Mouse (Mus musculus) limb, embryonic 12.5 days (tissue): ENCODE data around the gene Tmem117. TPM values are rescaled to one million over a fixed set of nuclear protein-coding genes. Genes with fewer than 3 reads are reported as not detected.

Experiments used
- ATAC-seq: fragments of 200-750 bp; cut with Nextera tagmentation; 2 replicates; pipeline ENCODE4 v1.8.0; 2017; ENCODE audit warnings: low read depth, moderate TSS enrichment; ENCODE audit not compliant: insufficient number of reproducible peaks, insufficient read depth, low FRiP score, low TSS enrichment
- H3K27ac ChIP-seq: fragments of 300-500 bp; sonication (generic); 2 replicates; pipeline ENCODE4 v1.5.1; 2016; ENCODE audit warnings: mild to moderate bottlenecking, moderate library complexity
- H3K27me3 ChIP-seq: fragments of 300-500 bp; sonication (generic); 2 replicates; pipeline ENCODE4 v1.6.1; 2016; ENCODE audit warnings: mild to moderate bottlenecking, moderate library complexity
- H3K36me3 ChIP-seq: fragments of 300-500 bp; sonication (generic); 2 replicates; pipeline ENCODE4 v1.6.1; 2016; ENCODE audit warnings: mild to moderate bottlenecking, moderate library complexity
- H3K4me1 ChIP-seq: fragments of 300-500 bp; sonication (generic); replicated peaks from 2 replicates; pipeline ENCODE4 v1.6.1; 2016
- H3K4me2 ChIP-seq: fragments of 300-500 bp; sonication (generic); 2 replicates; pipeline ENCODE4 v1.6.1; 2016; ENCODE audit warnings: mild to moderate bottlenecking, moderate library complexity
- H3K4me3 ChIP-seq: fragments of 300-500 bp; sonication (generic); replicated peaks from 2 replicates; pipeline ENCODE4 v1.5.1; 2016; ENCODE audit warnings: mild to moderate bottlenecking
- H3K9ac ChIP-seq: fragments of 300-500 bp; sonication (generic); replicated peaks from 2 replicates; pipeline ENCODE4 v1.6.1; 2016; ENCODE audit warnings: mild to moderate bottlenecking, moderate library complexity
- H3K9me3 ChIP-seq: fragments of 300-500 bp; sonication (generic); 2 replicates; pipeline ENCODE4 v1.6.1; 2016; ENCODE audit warnings: mild to moderate bottlenecking, moderate library complexity
- WGBS: fragments of 180-500 bp; shearing (Covaris S2); methylation state at CpG from one replicate; pipeline ENCODE4 v1.1.7; 2016; 5-methylcytosine and 5-hydroxymethylcytosine counted together
- polyA plus RNA-seq: library from polyadenylated mRNA; unstranded; fragments of >200 nt; fragmentation: Nextera tagmentation; extraction: Ambion mirVana; gene quantifications from 2 replicates; pipeline ENCODE4 v1.2.1, GENCODE M21; 2016

Gene Tmem117
- polyA plus RNA-seq, 1 experiment from 2014 or later = 3.7 TPM

GRCm38 (mm10) chr15:94664612-94665011 lies 35.6 kb downstream of the Tmem117 start:
- Histone ChIP-seq H3K4me3 (no peak overlapping the region), H3K9ac (no peak overlapping the region), H3K4me2 (no peak overlapping the region), H3K9me3 (no peaks in the 10 kb centered on the region), H3K27me3 (no peaks in the 10 kb centered on the region), H3K4me1 (peaks cover 14% of the 10 kb centered on the region), H3K36me3 (no peaks in the 10 kb centered on the region), H3K27ac (no peak overlapping the region)
- ATAC-seq = no peak
- 89% methylated on average over 6 of the region's 6 CpGs for WGBS

- WGBS = 65% methylated on average over 3 of the region's 3 CpGs
- Histone ChIP-seq H3K4me1 (no peaks in the 10 kb centered on the region), H3K9ac (no peak overlapping the region), H3K4me3 (no peak overlapping the region), H3K27me3 (no peaks in the 10 kb centered on the region), H3K27ac (no peak overlapping the region), H3K36me3 (no peaks in the 10 kb centered on the region), H3K4me2 (no peak overlapping the region), H3K9me3 (no peaks in the 10 kb centered on the region)
- no peak for ATAC-seq
Observed at GRCm38 (mm10) chr15:94681135-94681534, 52.1 kb downstream of the Tmem117 start.

GRCm38 (mm10) chr15:94684269-94684668 lies 55.2 kb downstream of the Tmem117 start:
- Histone ChIP-seq H3K4me2 (no peak overlapping the region), H3K27me3 (no peaks in the 10 kb centered on the region), H3K4me3 (no peak overlapping the region), H3K36me3 (no peaks in the 10 kb centered on the region), H3K27ac (no peak overlapping the region), H3K9ac (no peak overlapping the region), H3K4me1 (no peaks in the 10 kb centered on the region), H3K9me3 (no peaks in the 10 kb centered on the region)
- WGBS = 82% methylated on average over 7 of the region's 7 CpGs
- no peak for ATAC-seq

- H3K9me3 ChIP-seq = no peaks in the 10 kb centered on the region
- H3K4me2 ChIP-seq = no peak overlapping the region
- no peak overlapping the region for H3K9ac ChIP-seq
- no peak overlapping the region for H3K27ac ChIP-seq
- H3K27me3 ChIP-seq = no peaks in the 10 kb centered on the region
- 67% methylated on average over 7 of the region's 7 CpGs for WGBS
- no peaks in the 10 kb centered on the region for H3K36me3 ChIP-seq
- no peak for ATAC-seq
- H3K4me1 ChIP-seq = no peaks in the 10 kb centered on the region
- no peak overlapping the region for H3K4me3 ChIP-seq
Observed at GRCm38 (mm10) chr15:94687176-94687575, 58.1 kb downstream of the Tmem117 start.

- WGBS = 86% methylated on average over 3 of the region's 3 CpGs
- Histone ChIP-seq H3K4me1 (no peaks in the 10 kb centered on the region), H3K27me3 (no peaks in the 10 kb centered on the region), H3K9ac (no peak overlapping the region), H3K4me3 (no peak overlapping the region), H3K36me3 (no peaks in the 10 kb centered on the region), H3K4me2 (no peak overlapping the region), H3K27ac (no peak overlapping the region), H3K9me3 (no peaks in the 10 kb centered on the region)
- no peak for ATAC-seq
Observed at GRCm38 (mm10) chr15:94687629-94688028, 58.6 kb downstream of the Tmem117 start.

- Histone ChIP-seq H3K4me2 (no peak overlapping the region), H3K36me3 (no peaks in the 10 kb centered on the region), H3K4me3 (no peak overlapping the region), H3K4me1 (no peaks in the 10 kb centered on the region), H3K27ac (no peak overlapping the region), H3K27me3 (no peaks in the 10 kb centered on the region), H3K9me3 (no peaks in the 10 kb centered on the region), H3K9ac (no peak overlapping the region)
- no peak for ATAC-seq
- WGBS = 81% methylated on average over 5 of the region's 5 CpGs
Observed at GRCm38 (mm10) chr15:94689195-94689883, 60.3 kb downstream of the Tmem117 start.

GRCm38 (mm10) chr15:94689884-94690231 lies 60.8 kb downstream of the Tmem117 start:
- H3K9ac ChIP-seq = no peak overlapping the region
- WGBS = 72% methylated on average over 6 of the region's 6 CpGs
- H3K27me3 ChIP-seq = no peaks in the 10 kb centered on the region
- no peak overlapping the region for H3K4me3 ChIP-seq
- no peaks in the 10 kb centered on the region for H3K9me3 ChIP-seq
- no peak overlapping the region for H3K27ac ChIP-seq
- no peak overlapping the region for H3K4me2 ChIP-seq
- H3K4me1 ChIP-seq = no peaks in the 10 kb centered on the region
- no peak for ATAC-seq
- H3K36me3 ChIP-seq = no peaks in the 10 kb centered on the region

GRCm38 (mm10) chr15:94722759-94723158 lies 93.7 kb downstream of the Tmem117 start:
- Histone ChIP-seq H3K4me1 (no peaks in the 10 kb centered on the region), H3K27ac (no peak overlapping the region), H3K4me3 (no peak overlapping the region), H3K4me2 (no peak overlapping the region), H3K9me3 (no peaks in the 10 kb centered on the region), H3K27me3 (no peaks in the 10 kb centered on the region), H3K9ac (no peak overlapping the region), H3K36me3 (no peaks in the 10 kb centered on the region)
- WGBS = 21% methylated on average over 5 of the region's 5 CpGs
- ATAC-seq = no peak

- no peaks in the 10 kb centered on the region for H3K9me3 ChIP-seq
- H3K36me3 ChIP-seq = no peaks in the 10 kb centered on the region
- 54% methylated on average over 4 of the region's 4 CpGs for WGBS
- H3K4me2 ChIP-seq = no peak overlapping the region
- no peak overlapping the region for H3K9ac ChIP-seq
- no peak overlapping the region for H3K27ac ChIP-seq
- H3K27me3 ChIP-seq = no peaks in the 10 kb centered on the region
- no peak for ATAC-seq
- H3K4me3 ChIP-seq = no peak overlapping the region
- no peaks in the 10 kb centered on the region for H3K4me1 ChIP-seq
Observed at GRCm38 (mm10) chr15:94732104-94732503, 103.1 kb downstream of the Tmem117 start.

GRCm38 (mm10) chr15:94769227-94769626 lies 140.2 kb downstream of the Tmem117 start:
- Histone ChIP-seq H3K36me3 (no peaks in the 10 kb centered on the region), H3K4me3 (no peak overlapping the region), H3K27me3 (0 out of 2 replicates have a peak, but pooled peaks cover 6% of the 10 kb centered on the region), H3K9ac (no peak overlapping the region), H3K4me2 (no peak overlapping the region), H3K4me1 (no peaks in the 10 kb centered on the region), H3K9me3 (no peaks in the 10 kb centered on the region), H3K27ac (no peak overlapping the region)
- WGBS = 15% methylated on average over 4 of the region's 4 CpGs
- no peak for ATAC-seq

- Histone ChIP-seq H3K27ac (no peak overlapping the region), H3K4me2 (no peak overlapping the region), H3K9me3 (no peaks in the 10 kb centered on the region), H3K27me3 (0 out of 2 replicates have a peak, but pooled peaks cover 6% of the 10 kb centered on the region), H3K4me3 (no peak overlapping the region), H3K4me1 (no peaks in the 10 kb centered on the region), H3K9ac (no peak overlapping the region), H3K36me3 (no peaks in the 10 kb centered on the region)
- WGBS = 91% methylated on average over 7 of the region's 7 CpGs
- ATAC-seq = no peak
Observed at GRCm38 (mm10) chr15:94770832-94771578, 142.0 kb downstream of the Tmem117 start.
